Mouse (Mus musculus) thymus, postnatal 0 days (tissue): ENCODE measurements around the gene Papss1. TPM values are rescaled to one million over a fixed set of nuclear protein-coding genes. Genes with fewer than 3 reads are reported as not detected.
A peak's percentile ranks its signal among the peaks of the same experiment; 100 is the strongest.
"Not testable (repeated sequence)": the region's sequence is repeated elsewhere in the genome, so short reads cannot be mapped to it uniquely, and the experiment has no call there.

Source experiments
- DNase-seq: peaks from one replicate; pipeline ENCODE4 v3.0.0-alpha.2; 2015; ENCODE audit warnings: low spot score
- polyA plus RNA-seq: library from polyadenylated mRNA; unstranded; fragments of >200 nt; fragmentation: Nextera tagmentation; extraction: Ambion mirVana; gene quantifications from 2 replicates; pipeline ENCODE4 v1.2.1, GENCODE M21; 2015

The Papss1 gene
- polyA plus RNA-seq, result 50.7 and 53.1 TPM in 2 replicates

- peak; percentile 100 for DNase-seq
Observed at GRCm38 (mm10) chr3:131564430-131565256, at the start of gene Papss1. Papss1 (plus strand) TSS chr3:131564768.

GRCm38 (mm10) chr3:131516332-131516999, 48.1 kb upstream of the Papss1 start:
- no peak for DNase-seq

GRCm38 (mm10) chr3:131517756-131518155, 46.8 kb upstream of the Papss1 start:
- DNase-seq, result no peak

GRCm38 (mm10) chr3:131521206-131521605, 43.4 kb upstream of the Papss1 start:
- DNase-seq, result no peak

- DNase-seq, result no peak
Observed at GRCm38 (mm10) chr3:131522243-131522642, 42.3 kb upstream of the Papss1 start.

- no peak for DNase-seq
Observed at GRCm38 (mm10) chr3:131523749-131524148, 40.8 kb upstream of the Papss1 start.

- DNase-seq, result no peak
Observed at GRCm38 (mm10) chr3:131524210-131524609, 40.4 kb upstream of the Papss1 start.

- peak; percentile 24 for DNase-seq
Observed at GRCm38 (mm10) chr3:131524779-131525178, 39.8 kb upstream of the Papss1 start.

GRCm38 (mm10) chr3:131525229-131525628, 39.3 kb upstream of the Papss1 start:
- DNase-seq, result no peak

- no peak for DNase-seq
Observed at GRCm38 (mm10) chr3:131541244-131541942, 23.2 kb upstream of the Papss1 start.

GRCm38 (mm10) chr3:131547562-131547961, 17.0 kb upstream of the Papss1 start:
- not testable (repeated sequence) for DNase-seq

GRCm38 (mm10) chr3:131550046-131550445, 14.5 kb upstream of the Papss1 start:
- DNase-seq, result no peak

GRCm38 (mm10) chr3:131552349-131553254, 12.0 kb upstream of the Papss1 start:
- peak; percentile 69 for DNase-seq

GRCm38 (mm10) chr3:131555771-131556170, 8.8 kb upstream of the Papss1 start:
- no peak for DNase-seq

GRCm38 (mm10) chr3:131561591-131561990, 3.0 kb upstream of the Papss1 start:
- no peak for DNase-seq

GRCm38 (mm10) chr3:131565257-131565610, 666 bp downstream of the Papss1 start:
- DNase-seq, result no peak

GRCm38 (mm10) chr3:131566281-131566680, 1.7 kb downstream of the Papss1 start:
- no peak for DNase-seq

- no peak for DNase-seq
Observed at GRCm38 (mm10) chr3:131570506-131570905, 5.9 kb downstream of the Papss1 start.

- DNase-seq, result no peak
Observed at GRCm38 (mm10) chr3:131573555-131573954, 9.0 kb downstream of the Papss1 start.

- no peak for DNase-seq
Observed at GRCm38 (mm10) chr3:131578434-131579104, 14.0 kb downstream of the Papss1 start.
